Mouse (Mus musculus) yolk sac, embryonic 10.5 days (tissue): ENCODE data around the gene BC035947.
"Not testable (repeated sequence)": the region's sequence is repeated elsewhere in the genome, so short reads cannot be mapped to it uniquely, and the experiment has no call there.

ENCODE experiments used
- DNase-seq: peaks from one replicate; pipeline ENCODE4 v3.0.0-alpha.2; 2017; ENCODE audit warnings: low spot score

BC035947 gene

DNA sequence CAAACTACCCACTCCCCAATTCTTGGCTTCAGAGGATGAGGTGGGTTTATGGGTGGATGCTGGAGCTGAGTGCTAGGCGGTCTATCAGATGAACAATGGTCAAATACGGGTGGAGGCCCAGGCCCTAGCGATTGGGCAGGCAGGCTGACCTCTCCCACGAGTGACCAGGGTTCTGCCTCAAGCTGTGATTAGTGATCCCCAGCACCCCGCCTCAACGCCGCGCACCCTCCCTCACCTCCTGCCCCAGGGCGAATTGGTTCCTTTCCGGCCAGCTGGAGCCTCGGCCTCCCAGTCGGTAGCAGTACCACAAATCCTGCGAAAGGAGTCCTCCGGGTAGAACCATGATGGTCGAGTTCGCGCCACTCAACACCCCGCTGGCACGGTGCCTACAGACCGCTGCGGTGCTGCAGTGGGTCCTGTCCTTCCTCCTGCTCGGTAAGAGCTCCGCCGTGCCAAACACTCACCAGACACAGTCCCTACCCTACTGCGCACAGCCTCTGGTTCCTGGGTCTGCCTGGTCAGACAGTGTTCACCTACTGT is at the start of gene BC035947:
BC035947 (minus strand) TSS at position 538 of the 540 bp plus-strand sequence.
- DNase-seq, result no peak

DNA sequence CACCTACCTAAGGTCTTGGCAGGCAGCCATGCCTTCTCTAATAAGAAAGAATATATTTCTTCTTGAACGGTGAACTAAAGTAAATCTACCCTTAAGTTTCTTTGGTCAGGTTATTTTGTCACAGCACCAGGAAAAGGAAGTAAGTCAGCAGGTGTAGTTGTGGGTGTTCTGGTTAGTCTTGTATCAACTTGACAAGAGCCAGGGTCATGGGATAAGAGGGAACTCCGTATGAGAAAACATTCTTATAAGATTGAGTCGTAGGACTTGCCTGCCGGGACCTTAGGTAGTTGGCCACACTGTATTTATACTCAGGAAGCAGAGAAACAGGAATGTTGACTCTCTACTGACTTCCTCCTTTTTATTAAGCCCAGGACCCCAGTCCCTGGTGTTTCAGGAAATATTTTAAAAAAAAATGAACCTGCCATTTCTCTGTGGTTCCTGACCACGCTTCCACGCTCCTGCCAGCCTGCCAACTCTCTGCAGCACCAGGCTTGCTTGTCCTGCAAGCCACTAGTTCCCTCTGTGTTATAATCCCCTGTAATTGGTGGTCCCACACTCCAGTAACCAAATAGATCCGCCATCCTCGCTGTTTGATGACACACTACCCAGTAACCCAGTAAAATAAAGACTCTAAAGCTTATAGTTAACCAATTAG is 42.2 kb upstream of the BC035947 start:
- DNase-seq, result no peak

DNA sequence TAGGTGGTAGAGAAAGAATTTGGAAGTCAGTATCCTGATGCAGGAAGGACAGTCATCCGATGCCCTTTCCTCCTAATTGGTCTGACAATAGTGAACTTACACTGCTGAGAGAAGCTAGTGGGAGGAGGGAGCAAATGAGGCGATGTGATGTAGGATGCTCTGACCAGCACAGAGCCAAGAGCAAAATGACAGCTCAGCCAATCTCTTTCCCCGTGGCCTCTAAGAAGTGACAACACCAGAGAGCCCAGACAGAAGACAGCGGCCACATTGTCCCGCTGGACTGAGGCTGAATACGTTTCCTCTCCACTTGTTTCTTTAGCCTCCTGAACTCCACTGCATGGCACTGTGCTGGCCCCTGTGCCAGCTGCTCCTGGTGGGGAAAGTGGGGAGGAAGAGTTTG is 37.0 kb upstream of the BC035947 start:
- DNase-seq, result no peak

DNA sequence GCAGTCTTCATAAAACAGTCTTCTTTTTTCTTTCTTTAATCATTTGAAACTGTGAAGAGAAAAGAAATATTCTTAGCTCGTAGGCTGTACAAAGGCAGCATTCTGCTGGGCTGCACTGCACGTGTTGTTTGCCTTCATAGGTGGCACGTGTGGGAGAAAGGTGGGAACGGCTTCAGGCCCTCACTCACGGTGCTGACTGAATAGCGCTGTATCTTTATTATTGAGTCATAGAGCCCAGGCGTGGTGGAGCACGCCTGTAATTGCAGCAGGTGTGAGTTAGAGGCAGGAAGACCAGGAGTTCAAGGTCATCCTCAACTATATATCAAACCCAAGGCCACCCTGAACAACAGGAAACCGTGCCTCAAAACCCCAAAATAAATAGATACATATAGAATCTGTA is 34.3 kb upstream of the BC035947 start:
- DNase-seq, result no peak

DNA sequence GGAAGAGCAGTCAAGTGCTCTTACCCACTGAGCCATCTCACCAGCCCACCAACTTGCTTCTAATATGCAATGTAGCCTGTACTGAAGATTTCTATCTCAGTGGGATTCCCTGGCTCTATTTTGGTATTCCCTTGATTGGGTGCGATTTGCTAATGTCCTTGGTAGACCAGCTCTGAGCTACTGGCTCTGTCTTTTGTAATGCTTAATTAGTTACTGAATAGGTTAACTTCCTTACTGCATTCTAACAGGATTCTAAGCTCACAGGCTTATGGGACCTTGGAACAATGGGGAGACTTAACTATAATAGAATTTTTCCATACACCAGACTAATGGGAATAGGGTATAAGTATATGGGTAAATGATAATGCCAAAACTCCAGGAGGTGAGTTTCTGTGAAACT is 31.7 kb upstream of the BC035947 start:
- not testable (repeated sequence) for DNase-seq

DNA sequence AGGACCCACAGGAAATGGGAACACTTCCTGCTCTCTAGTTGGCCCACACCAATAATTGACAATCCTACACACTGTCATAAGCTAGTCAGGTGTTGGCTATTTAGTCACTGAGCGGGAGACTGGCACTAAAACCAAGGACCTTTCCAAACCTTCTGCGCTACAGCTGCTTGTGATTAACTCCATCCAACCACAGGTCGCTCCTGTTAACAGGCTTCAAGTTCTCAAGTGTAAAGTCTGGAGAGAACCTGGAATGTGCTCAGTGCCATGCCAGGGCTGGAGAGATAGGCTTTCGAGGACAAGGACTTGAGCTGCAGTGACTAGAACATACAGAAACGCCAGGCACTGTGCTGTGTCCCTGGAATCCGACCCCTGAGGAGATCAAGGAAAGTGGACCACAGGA is 27.2 kb upstream of the BC035947 start:
- no peak for DNase-seq

DNA sequence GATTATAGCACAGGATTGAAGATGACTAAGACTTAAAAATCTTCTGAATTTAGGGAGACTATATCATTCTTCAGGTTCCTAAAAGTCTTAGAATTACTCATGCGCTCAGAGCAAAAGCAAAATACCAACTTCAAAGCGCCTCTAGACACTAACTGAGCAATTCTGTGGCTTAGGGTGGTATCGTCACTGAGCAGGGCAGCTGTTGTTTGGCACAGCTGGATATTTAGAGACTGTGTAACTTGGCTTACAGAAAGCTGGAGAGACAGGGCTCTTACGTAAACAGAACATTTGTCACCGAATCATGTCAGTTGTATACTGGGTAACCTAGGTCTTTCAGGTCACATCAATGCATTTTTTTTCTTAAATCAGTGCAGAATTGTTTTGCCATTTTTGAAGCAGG is 26.4 kb upstream of the BC035947 start:
- no peak for DNase-seq

DNA sequence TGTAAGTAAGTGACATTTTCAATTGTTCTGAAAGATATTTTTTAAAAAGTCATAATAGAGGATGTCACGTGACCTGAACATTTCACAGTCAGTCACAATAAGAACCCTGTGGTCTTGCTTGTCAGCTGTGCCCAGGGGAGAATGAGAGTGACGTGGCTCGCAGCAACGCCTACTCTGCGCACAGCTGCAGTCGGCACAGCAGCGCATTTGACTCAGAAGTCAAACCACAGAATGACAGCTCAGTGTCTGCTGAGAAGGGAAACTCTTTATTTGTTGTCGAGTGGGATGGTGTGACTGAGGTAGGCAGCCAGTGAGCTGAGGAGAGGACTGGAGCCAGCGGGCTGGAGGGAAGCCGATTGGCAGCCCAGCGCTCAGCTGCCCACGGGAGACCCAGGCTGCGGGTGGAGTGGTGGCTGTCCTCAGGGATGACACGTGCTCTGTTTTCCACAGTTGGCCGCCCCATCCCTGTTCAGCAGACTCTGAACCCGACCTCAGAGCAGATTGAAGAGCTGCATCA is 25.6 kb upstream of the BC035947 start:
- DNase-seq, result peak; percentile 21

DNA sequence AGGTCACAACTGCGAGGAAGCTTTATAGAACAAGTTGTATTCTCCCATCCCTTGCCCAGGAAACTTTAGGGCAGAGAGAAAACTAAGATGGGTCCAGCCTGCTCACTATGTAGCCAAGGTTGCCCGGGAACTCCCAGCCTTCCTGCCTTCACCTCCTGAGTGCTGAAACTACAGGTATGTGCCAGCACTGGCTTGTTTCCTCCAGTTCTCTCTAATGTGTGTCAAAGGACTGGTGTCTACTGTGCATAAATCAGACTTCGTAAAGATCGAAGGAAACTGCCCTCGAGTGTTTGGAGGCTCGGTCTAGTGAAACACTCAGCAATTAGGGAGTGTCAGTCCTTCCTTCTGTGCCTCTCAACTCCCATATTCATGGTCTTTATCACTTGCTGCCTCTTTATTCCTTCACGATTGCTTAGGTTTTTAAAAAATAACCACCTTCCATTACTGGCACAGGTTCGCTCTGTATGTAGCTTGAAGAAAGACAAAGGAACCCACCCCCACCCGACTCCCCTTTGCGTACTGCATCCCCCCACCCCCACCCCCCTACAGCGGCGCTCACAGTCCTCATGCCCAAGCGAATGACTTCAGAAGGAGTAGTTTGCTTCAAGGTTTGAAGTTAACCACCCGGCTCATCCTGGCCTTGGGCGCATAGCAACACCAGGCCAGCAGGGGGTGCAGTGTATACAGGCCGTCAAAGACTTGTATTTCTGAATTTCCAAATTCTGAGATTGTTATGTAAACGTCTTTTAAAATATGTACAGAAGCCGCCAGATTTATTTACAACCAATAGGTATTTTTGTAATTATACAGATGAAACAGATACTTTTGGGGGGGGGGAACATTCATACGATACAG is 24.6 kb upstream of the BC035947 start:
- DNase-seq, result peak; percentile 58

DNA sequence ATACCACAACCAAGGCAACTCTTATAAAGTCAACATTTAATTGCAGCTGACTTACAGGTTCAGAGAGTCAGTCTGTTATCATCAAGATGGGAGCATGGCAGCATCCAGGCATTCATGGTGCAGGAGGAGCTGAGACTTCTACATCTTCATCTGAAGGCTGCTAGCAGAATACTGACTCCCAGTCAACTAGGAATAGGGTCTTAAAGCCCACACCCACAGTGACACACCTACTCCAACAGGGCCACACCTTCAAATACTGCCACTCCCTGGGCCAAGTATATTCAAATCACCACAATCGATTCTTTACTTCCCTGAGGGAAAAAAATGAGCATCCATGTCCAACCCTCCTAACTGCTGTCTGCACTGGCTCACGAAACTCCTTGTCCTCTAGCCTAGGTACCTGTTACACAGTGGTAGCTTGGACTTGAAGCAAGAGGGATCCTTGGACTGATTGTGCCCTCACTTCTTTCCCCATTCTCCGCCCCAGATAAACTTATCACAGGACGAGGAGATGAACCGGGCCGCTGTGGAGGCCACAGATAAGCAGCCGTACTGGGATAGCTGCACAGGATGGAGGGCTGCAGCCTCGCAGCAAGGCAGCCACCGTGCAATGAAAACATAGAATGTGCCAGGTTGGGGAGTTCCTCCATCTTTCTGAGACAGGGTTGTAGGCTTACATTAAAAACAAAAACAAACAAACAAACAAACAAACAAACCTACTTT is 22.6 kb upstream of the BC035947 start:
- no peak for DNase-seq

DNA sequence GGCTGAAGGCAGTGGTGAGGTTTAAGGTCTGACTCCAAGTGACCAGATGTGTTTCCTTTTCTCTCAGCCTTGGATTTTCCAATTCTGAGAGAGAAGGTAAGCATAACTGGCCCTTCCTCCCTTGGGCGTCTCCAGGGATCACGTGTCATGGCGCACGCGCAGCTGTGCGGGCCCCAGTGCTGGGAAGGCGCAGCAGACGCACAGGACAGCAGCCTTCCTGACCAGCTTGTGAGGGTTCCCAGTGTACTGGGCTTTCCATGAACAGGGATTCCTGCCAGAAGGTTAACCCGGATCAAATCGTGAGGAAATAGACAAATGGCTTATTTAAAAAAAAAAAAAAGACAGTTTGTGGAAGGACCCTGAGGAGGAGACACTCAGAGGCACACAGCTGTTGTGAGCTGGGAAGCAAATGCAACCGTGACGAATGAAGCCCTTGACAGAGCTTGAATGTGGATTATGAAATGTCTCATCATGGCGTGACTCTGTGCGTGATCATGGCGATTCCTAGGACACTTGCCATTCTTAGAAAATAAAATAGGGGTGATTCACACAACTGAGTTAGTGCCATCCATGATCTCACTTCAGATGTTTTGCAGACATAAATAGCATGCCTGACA is 20.3 kb upstream of the BC035947 start:
- DNase-seq, result no peak

DNA sequence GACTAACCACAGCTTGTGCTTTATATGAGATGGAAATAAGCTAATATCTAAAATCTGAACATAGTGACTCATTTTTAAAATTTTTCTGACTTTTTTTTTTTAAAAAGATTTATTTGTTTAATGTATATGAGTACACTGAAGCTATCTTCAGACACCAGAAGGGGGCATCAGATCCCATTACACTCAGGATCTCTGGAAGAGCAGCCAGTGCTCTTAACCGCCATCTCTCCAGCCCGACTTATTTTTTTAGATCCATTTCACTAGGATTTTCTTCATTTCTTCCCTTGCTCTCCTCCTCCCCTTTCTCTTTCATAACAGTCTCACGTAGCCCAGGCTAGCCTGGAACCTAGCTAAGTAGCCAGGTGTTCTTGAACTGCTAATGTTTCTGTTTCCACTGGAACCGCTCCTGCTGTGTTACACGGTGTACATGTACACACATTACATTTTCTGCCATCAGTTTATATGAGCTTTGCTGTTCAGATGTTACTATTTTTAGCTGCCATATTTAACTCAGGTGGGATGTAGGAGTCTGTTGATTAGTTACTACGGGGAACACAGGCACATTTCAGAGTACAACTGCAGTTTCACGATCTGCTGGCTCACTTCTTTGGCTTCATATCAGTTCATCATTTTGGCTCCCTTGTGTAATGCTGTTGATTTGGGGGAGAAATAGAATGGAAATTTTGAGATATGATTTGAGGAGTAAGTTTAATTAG is 18.7 kb upstream of the BC035947 start:
- no peak for DNase-seq

DNA sequence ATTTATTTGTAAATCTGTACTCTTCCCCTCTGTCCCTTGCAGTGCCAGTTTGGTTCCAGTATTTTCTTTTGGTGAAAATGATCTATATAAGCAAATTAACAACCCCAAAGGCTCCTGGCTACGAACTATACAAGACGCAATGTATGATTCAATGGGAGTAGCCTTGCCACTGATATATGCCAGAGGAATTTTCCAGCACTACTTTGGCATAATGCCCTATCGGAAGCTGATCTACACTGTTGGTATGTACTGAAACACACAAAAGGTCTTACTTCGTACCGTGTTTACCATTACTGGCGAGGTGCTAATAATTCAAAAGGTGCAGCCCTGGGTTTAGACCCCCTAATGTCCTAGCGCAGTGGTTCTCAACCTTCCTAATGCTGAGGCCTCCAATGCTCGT is 17.1 kb upstream of the BC035947 start:
- DNase-seq, result no peak

DNA sequence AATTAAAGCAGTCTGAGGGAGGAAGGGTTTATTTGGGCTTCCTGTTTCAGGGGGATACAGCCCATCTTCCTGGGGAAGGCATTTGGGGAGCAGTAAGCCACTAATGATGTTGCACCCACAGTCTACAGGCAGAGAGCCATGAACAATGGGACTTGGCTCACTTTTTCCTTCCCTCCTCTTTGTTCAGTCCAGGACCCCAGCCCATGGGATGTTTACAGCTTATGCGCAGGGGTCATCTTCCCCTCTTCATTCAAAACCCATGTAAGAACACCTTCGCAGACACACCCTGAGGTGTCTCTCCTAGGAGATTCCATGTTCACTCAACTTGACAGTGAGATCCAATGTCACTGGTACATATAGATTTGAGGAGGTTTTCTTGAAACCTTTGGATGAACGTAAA is 16.4 kb upstream of the BC035947 start:
- DNase-seq, result no peak

DNA sequence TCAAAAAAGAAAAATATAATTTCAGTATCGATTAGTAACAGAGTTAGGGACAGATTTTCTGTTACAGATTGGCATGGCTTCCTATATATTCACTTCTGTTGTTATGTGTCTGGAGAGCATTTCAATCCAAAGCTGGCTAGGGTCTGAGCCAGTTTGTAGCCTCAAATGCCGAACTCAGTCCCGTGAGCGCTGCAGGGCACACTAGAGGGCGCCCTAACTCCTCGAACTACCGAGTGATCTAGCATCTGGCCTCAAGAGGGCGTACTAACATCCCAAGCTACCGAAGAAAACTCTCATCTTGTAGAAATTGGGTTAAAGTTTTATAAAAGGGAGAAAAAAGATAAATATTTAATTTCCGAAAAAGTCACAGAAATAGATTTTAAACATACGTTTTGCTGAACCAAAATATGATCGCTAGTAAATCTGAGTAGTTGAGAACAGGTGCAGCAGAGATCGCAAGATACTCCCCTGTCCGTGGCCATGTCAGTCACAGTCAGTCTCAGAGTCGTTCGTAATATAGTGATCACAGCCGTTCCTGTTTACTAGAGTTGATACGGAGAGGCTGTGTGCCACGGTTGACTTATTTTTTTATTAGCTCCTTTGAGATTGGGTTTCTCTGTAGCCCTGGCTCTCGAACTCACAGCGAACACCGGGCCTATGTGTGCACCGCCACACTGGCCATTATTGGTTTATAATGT is 13.4 kb upstream of the BC035947 start:
- DNase-seq, result no peak

DNA sequence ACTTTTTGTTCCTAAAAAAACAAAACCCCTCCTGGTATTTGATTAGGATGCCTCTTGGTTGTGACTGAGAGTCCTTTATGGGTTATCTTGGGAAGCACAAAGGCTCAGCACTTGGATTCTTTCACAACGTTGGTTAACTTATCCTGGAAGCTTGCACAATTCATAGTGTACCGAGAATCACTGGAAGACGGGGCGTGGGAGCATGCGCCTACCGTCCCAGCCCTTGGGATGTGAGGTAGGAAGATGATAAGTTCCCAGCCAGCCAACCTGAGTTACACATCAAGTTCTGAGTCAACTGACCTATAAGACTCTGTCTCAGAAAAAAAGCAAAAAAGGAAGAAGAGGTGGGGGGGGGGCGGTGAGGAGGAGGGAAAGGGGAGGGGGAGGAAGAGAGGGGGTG is 6.9 kb upstream of the BC035947 start:
- no peak for DNase-seq

DNA sequence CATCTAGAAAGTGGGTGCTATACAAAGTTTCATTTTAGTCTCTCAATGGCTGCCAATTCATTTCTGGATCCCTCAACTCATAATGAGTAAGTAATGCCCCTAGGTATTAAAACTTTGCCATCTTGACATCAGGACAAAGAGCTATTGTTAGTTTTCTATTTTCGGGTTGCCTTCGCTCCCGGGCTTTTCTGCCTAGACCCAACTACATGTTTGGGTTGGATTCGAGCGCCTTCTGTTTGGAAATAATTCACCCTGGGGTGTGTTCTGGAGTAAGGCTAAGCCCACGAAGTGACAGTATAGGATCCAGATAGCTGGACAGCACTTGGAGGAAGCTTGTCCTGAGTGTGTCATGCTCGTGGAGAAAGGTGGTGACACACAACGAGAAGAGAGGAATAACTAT is 798 bp upstream of the BC035947 start:
- DNase-seq, result no peak

DNA sequence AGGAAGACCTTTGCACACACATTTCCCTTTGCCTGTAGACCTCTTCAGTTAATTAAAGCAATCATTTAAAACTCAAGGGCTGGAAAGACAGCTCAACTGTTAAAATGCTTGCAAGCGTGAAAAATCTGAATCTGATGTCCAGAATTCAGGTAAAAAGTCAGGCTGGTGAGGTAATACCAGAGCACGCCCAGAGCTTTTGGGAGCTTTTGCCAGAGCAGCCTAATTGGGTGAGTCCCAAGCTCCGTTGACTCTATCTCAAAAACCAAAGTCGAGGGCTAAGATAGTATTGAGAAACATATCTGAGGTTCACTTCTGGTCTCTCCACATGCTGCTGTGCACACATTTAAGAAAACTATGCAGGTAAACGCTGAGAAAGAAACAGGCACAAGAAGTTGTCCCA is 1.1 kb downstream of the BC035947 start, which contains the start of gene Mogat1:
Mogat1 (plus strand) TSS at position 130 of the 400 bp plus-strand sequence.
- no peak for DNase-seq

DNA sequence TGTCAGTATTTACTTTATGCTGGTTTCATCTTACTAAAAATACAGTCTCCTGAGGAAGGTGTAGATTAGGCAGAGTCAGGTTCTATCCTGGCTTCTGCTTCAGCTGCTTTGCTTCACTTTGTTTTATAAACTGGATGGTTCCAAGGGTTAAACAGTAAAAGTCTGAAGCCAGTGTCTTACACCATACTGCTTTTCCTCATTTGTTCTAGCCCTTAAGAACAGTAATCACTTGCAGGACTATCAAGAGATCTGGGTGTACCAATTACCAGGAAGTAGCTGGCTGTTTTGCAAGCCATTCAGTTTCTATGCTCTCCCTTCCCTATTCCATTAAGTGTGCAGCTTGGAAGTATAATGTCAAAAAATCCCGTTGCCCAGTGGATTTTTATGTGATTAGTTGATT is 4.8 kb downstream of the BC035947 start:
- no peak for DNase-seq

DNA sequence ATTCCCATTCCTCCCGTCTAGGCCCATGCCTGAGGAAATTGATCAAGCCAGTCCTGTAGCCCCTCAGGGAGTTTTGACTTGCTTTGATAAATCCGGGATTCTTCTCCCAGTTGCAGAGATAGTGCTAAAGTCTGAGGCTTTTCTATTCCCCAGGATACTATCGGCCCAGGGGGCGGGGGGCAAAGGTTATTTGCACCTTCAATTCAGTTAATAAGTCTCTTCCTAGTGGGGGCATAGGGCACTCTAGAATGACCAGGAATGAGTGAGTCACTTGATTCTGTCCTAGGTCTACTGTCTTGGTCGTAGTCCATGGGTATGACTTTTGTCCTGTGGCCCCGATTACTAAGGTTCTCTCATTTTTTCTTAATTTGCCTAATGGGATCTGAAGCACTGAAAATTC is 9.4 kb downstream of the BC035947 start:
- DNase-seq, result peak; percentile 83

DNA sequence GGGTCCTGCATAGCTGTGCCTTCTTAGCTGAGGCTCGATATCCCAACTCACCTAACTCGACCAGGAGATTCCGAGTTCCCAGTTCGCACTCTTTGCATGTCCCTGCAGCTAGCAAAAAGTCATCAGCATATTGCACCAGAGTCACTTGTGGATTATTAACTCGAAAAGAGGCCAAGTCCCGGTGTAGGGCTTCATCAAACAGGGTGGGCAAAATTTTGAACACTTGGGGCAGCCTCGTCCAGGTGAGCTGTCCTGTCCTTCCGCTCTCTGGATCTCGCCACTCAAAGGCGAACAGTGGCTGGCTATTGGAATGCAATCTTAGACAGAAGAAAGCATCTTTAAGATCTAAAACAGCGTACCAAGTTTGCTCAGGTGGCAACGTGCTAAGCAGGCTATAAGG is 10.1 kb downstream of the BC035947 start:
- DNase-seq, result peak; percentile 69
